Mouse (Mus musculus): Measurements from ENCODE around the gene Inf2. TPM values are rescaled to one million over a fixed set of nuclear protein-coding genes. Genes with fewer than 3 reads are reported as not detected.

Inf2 gene
- total and polyA plus RNA-seq, 2 experiments from 2014 or later: 2.7 to 17.1 TPM

DNA sequence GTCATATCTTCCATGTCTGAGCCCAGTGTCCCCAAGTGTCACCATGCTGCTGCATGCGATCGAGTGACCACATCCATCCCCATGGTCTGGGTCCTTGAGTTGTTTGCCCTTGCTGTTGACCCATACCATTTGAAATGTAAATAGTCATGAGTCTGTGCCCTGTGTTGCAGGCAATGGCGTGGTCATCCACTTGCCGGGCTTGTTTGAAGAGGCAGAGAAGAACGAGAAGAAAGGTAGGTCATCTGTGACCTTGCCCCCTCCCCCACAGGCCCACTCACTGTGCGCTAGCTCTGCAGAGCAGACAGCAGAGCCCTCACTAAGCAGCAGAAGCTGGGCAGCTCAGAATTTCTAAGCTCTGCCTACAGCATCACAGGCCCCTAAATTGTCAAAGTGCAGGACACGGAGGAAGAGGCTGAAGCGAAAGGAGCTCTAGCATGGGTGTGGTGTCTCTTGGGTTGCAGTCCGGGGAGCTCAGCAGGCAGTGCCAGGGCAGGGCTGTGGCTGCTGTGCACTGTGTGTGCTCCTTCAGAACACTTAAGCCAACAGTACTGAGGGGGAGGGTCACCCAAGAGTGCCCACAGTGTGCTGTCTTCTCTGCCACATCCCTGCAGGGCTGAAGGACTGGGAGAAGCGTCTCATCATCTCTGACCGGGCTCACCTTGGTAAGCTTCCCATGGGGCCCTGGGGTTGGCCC lies 43.6 kb downstream of the Inf2 start:
- ATAC-seq (ENCODE audit: insufficient read depth, low read depth) (no peak), DNase-seq (ENCODE audit: low spot score) (no peak)
- no peak overlapping the region for H3K4me3 ChIP-seq (ENCODE audit: low read depth, low read length)
- no peaks in the 10 kb centered on the region for H3K27me3 ChIP-seq (ENCODE audit: control insufficient read depth, insufficient read depth, low read length)
- WGBS: 75% methylated on average over 11 of the region's 11 CpGs
- no peak overlapping the region for H3K27ac ChIP-seq (ENCODE audit: low read depth)
- H3K4me2 ChIP-seq (ENCODE audit: low read depth, low read length): no peak overlapping the region
- H3K36me3 ChIP-seq (replicated peaks; ENCODE audit: control insufficient read depth, insufficient read depth, low read length): peaks cover 21% of the 10 kb centered on the region; the same call in 1 of the 2 replicates
- TF ChIP-seq CTCF (IDR thresholded peaks at IDR 0.05; ENCODE audit: low read depth) (no peak), EP300 (IDR thresholded peaks at IDR 0.05; ENCODE audit: low read depth) (no peak)
- H3K4me1 ChIP-seq (ENCODE audit: control insufficient read depth, insufficient read depth): peaks cover 15% of the 10 kb centered on the region
- H3K9me3 ChIP-seq (replicated peaks; ENCODE audit: control insufficient read depth, low read length): no peaks in the 10 kb centered on the region
- no peak overlapping the region for H3K9ac ChIP-seq (replicated peaks; ENCODE audit: low read depth, low read length)

DNA sequence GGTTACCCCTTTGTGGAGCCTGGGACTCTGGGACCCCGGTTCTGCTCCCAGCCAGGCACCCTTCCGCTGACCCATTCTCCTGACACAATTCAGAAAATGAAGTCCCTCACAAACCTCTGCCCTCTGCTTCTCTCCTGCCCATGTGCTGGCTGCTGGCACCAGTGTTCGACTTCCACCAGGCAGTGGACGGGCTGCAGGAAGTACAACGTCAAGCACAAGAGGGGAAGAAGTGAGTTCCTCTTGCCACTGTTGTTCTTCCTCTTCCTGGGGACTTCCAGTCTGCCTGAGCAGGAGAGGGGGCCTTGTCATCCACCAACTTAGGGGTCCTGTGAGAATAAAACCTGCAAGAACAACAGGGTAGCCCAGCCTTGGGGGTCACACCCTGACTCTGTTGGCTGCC lies 44.3 kb downstream of the Inf2 start:
- Histone ChIP-seq H3K4me1 (ENCODE audit: control insufficient read depth, insufficient read depth) (peaks cover 15% of the 10 kb centered on the region), H3K4me3 (ENCODE audit: low read depth, low read length) (no peak overlapping the region), H3K27ac (ENCODE audit: low read depth) (no peak overlapping the region), H3K9ac (replicated peaks; ENCODE audit: low read depth, low read length) (no peak overlapping the region), H3K4me2 (ENCODE audit: low read depth, low read length) (no peak overlapping the region), H3K9me3 (replicated peaks; ENCODE audit: control insufficient read depth, low read length) (no peaks in the 10 kb centered on the region), H3K27me3 (ENCODE audit: control insufficient read depth, insufficient read depth, low read length) (no peaks in the 10 kb centered on the region), H3K36me3 (replicated peaks; ENCODE audit: control insufficient read depth, insufficient read depth, low read length) (peaks cover 21% of the 10 kb centered on the region)
- no peak for TF ChIP-seq CTCF (IDR thresholded peaks at IDR 0.05; ENCODE audit: low read depth)
- TF ChIP-seq EP300 (IDR thresholded peaks at IDR 0.05; ENCODE audit: low read depth): no peak
- no peak for DNase-seq (ENCODE audit: low spot score)
- 75% methylated on average over 5 of the region's 5 CpGs for WGBS
- no peak for ATAC-seq (ENCODE audit: insufficient read depth, low read depth)

DNA sequence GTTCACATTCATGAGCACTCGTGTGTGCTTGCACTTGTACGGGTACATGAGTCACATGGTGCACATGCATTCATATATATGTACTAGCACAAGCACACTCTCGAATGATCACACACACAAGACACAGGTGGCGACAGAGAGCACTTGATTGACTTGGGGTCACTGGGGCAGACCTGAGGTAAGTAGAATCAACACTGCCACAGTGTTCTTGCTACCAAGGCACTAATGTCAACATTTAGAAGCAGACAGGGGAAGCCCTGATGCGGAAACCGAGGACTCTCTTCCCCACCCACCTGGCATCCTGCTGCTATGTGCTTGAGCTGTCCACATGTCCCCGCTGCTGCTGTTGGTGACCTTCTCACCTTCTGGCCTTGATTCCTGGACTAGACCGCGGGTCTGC lies 45.1 kb downstream of the Inf2 start:
- 66% methylated on average over 9 of the region's 9 CpGs for WGBS
- no peak for ATAC-seq (ENCODE audit: insufficient read depth, low read depth)
- Histone ChIP-seq H3K9ac (replicated peaks; ENCODE audit: low read depth, low read length) (no peak overlapping the region), H3K27ac (ENCODE audit: low read depth) (no peak overlapping the region), H3K36me3 (replicated peaks; ENCODE audit: control insufficient read depth, insufficient read depth, low read length) (peaks cover 21% of the 10 kb centered on the region), H3K4me3 (ENCODE audit: low read depth, low read length) (no peak overlapping the region), H3K9me3 (replicated peaks; ENCODE audit: control insufficient read depth, low read length) (no peaks in the 10 kb centered on the region), H3K4me2 (ENCODE audit: low read depth, low read length) (no peak overlapping the region), H3K4me1 (ENCODE audit: control insufficient read depth, insufficient read depth) (peaks cover 10% of the 10 kb centered on the region), H3K27me3 (ENCODE audit: control insufficient read depth, insufficient read depth, low read length) (no peaks in the 10 kb centered on the region)
- TF ChIP-seq EP300 (IDR thresholded peaks at IDR 0.05; ENCODE audit: low read depth): no peak
- TF ChIP-seq CTCF (IDR thresholded peaks at IDR 0.05; ENCODE audit: low read depth): no peak
- DNase-seq (ENCODE audit: low spot score): no peak

DNA sequence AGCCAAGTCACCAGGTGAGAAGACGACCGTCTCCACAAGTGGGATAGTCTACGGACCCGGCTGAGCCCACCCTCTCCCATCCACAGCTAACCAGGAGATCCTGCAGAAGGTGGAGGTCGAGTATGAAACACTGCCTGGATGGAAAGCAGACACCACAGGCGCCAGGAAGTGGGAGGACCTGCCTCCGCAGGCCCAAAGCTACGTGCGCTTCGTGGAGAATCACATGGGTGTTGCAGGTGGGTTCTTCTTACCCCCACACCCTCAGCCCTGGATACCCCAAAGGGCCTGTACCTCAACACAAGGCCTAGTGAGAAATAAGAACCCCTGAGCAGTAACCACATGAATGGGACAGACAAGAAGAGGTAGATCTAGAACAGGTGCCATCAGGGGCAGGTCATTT lies 50.9 kb downstream of the Inf2 start:
- Histone ChIP-seq H3K27me3 (ENCODE audit: control insufficient read depth, insufficient read depth, low read length) (no peaks in the 10 kb centered on the region), H3K27ac (ENCODE audit: low read depth) (no peak overlapping the region), H3K9ac (replicated peaks; ENCODE audit: low read depth, low read length) (no peak overlapping the region), H3K4me3 (ENCODE audit: low read depth, low read length) (no peak overlapping the region), H3K36me3 (replicated peaks; ENCODE audit: control insufficient read depth, insufficient read depth, low read length) (peaks cover 21% of the 10 kb centered on the region), H3K4me2 (ENCODE audit: low read depth, low read length) (no peak overlapping the region), H3K4me1 (ENCODE audit: control insufficient read depth, insufficient read depth) (no peaks in the 10 kb centered on the region), H3K9me3 (replicated peaks; ENCODE audit: control insufficient read depth, low read length) (no peaks in the 10 kb centered on the region)
- TF ChIP-seq CTCF (IDR thresholded peaks at IDR 0.05; ENCODE audit: low read depth) (no peak), EP300 (IDR thresholded peaks at IDR 0.05; ENCODE audit: low read depth) (no peak)
- ATAC-seq (ENCODE audit: insufficient read depth, low read depth) (no peak), DNase-seq (ENCODE audit: low spot score) (no peak)
- 85% methylated on average over 10 of the region's 10 CpGs for WGBS

DNA sequence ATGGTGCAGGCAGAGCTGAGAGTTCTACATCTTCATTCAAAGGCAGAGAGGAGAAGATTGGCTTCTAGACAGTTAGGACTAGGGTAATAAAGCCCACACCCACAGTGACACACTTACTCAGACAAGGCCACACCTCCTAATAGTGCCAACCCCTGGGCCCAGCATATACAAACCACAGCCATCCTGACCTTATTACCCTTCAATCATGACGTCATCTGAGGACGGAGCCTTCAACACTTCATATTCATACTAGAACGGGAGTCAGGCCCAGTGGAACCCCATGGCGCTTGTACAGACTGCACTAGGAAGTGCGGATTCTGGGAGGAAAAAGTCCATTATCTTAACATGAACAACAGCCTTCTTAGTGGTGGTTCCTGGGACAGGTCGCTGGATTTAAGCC lies 54.5 kb downstream of the Inf2 start:
- no peaks in the 10 kb centered on the region for H3K9me3 ChIP-seq (replicated peaks; ENCODE audit: control insufficient read depth, low read length)
- 76% methylated on average over 6 of the region's 6 CpGs for whole genome bisulfite sequencing
- no peak overlapping the region for H3K27ac ChIP-seq (ENCODE audit: low read depth)
- ATAC-seq (ENCODE audit: insufficient read depth, low read depth) (no peak), DNase-seq (ENCODE audit: low spot score) (no peak)
- no peak for TF ChIP-seq CTCF (IDR thresholded peaks at IDR 0.05; ENCODE audit: low read depth)
- no peak for TF ChIP-seq EP300 (IDR thresholded peaks at IDR 0.05; ENCODE audit: low read depth)
- H3K9ac ChIP-seq (replicated peaks; ENCODE audit: low read depth, low read length): no peak overlapping the region
- H3K27me3 ChIP-seq (ENCODE audit: control insufficient read depth, insufficient read depth, low read length): no peaks in the 10 kb centered on the region
- H3K4me3 ChIP-seq (ENCODE audit: low read depth, low read length): no peak overlapping the region
- peaks cover 8% of the 10 kb centered on the region for H3K4me1 ChIP-seq (ENCODE audit: control insufficient read depth, insufficient read depth)
- no peak overlapping the region for H3K4me2 ChIP-seq (ENCODE audit: low read depth, low read length)
- H3K36me3 ChIP-seq (replicated peaks; ENCODE audit: control insufficient read depth, insufficient read depth, low read length): peaks cover 18% of the 10 kb centered on the region; the same call in 1 of the 2 replicates
